Mouse (Mus musculus): ENCODE measurements around the gene Mrgprf.

The Mrgprf gene

DNA sequence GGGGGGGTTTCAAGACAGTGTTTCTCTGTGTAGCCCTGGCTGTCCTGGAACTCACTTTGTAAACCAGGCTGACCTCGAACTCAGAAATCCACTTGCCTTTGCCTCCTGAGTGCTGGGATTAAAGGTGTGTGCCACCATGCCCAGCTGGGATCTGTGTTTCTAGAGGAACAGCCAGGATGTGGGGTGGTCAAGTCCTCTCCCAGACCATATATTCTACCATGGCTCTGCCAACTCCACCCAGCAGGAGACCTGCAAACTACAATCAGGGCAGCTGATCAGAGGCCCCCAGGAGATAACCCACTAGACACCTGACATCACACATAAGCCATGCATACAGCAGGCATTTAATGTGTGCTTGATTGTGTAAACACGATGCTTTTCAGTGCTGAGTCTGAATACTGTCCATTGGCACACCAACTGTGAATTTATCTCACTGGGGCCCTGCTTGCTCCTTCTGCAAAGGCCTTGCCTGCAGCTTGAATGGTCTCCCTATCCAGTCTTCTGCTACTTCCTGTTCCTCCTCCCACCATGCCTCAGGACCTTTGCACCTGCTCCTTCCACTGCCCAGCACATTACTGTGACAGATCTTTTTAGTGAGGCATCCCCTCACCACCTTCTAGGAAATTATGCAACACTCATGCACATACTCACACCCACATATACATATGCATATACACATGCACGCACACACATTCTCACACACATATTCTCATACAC lies 35.1 kb downstream of the Mrgprf start:
- no peak for DNase-seq (ENCODE audit: low spot score)

DNA sequence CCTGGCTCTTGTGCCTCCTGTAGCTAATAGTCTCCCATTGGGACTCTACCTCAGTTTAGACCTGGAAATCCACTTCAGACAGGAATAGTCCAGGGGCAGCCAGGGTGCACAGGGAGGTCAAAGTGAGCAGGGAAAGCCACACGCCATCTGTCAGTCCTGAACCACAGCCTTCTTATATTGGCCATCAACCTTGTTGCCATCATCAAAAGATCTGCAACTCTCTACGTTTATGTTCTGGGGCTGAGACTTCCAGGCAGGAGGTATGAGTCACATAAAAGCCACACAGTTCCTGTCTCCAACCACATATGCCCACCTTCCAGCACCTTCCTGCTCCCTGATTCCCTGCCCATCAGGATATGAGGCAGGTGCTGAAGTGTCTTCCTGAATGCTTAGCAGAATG lies 37.3 kb downstream of the Mrgprf start:
- no peak for DNase-seq (ENCODE audit: low spot score)

DNA sequence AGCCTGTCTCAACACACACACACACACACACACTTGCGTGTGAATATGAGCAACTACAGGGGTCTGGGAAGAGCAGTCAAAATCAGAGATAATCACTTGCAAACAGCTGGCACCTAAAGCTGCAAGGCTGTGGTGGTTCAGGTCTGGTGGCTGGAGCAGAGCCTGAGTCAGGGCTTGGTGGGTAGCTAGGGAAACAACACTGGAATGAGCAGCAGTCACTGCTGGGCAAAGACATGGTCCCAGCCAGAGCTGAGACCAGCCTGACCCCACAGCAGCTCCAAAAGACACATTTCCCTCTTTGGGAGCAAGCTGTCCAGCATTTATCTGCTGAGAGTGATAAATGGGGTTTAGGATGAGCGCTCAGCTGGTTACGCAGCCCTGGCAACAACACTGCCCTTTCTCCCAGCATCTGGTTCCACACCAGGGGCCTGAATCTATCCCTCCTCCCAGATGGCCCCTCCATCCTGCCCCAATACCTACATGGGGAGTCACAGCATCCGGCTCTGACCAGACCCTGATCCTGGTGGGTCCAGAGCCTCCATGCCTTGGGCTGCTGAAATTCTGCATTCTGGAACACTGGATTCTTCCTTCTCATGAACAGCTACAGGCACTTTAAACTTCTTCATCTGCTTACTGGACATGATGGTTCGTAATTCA lies 39.7 kb downstream of the Mrgprf start:
- DNase-seq (ENCODE audit: low spot score) = no peak
